Mouse (Mus musculus): ENCODE data around the gene Bach1.

Bach1 gene

DNA sequence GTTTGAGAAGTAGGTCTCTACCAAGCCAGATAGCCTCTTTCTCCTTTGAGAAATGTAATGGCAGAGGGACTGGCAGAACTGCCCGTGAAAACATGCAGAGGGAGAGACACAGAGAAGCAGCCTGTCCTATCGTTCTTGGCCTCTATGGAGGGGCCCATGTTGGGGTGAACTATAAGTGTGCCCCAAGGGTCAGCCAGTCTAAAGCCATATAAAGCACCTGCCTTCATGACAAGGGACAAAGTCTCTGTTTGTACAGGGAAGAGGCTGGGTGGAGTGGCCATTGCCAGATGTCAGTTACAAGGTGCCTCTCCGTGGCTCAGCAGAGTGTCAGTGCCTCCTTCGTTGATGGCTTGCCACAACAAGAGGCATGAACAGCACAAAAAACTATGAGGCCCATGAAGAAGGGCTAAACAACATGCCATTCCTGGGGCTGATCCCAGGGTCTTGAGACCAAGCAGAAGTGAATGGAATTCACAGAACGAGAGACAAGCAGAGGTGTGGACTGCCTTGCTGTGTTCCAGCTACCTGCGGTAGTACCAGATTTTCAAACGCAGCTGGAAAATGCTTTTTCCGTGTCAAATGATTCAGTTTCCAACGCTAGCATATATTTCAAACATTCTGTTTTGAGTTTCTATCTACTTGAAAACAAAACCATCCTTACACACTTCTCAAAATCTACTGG, 42.4 kb downstream of the Bach1 start:
- DNase-seq (ENCODE audit: low read depth, low spot score) = no peak

DNA sequence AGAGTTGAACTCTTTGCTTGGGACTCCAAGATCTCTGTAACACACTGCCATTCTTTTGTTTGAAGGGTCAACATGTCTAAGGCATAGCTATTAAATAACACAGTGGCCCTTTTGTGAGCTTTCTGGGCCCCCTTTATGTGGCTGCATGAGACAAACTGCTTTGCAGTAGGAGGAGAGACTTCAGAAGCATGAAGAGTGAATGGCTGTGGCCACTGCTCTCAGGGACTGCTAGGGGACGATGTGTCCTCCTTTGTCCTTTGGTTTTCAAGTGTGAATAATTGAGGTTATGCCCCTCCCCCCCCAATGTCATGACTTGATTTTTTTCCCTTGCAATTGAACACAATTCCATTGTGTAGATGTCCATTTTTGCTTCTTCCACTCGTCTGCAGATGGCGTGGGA, 44.9 kb downstream of the Bach1 start:
- no peak for DNase-seq (ENCODE audit: low read depth, low spot score)

DNA sequence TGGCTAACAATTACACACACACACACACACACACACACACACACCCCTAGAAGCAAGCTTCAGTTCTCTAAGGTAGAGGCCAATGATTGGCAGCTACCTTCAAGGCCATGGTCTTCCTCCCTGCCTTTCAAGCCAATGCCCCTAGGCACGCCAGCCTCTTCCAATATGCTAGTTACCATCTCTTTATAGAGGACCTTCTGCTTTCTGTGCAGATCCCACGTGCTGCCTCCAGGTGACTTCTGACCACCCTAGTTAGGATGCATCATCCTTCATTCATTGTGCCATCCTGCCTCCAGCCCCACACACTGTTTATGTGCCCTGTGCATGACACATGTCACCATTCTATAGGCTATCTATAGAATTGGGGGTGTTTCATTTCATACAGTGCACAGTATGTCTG, 45.6 kb downstream of the Bach1 start:
- no peak for DNase-seq (ENCODE audit: low read depth, low spot score)

DNA sequence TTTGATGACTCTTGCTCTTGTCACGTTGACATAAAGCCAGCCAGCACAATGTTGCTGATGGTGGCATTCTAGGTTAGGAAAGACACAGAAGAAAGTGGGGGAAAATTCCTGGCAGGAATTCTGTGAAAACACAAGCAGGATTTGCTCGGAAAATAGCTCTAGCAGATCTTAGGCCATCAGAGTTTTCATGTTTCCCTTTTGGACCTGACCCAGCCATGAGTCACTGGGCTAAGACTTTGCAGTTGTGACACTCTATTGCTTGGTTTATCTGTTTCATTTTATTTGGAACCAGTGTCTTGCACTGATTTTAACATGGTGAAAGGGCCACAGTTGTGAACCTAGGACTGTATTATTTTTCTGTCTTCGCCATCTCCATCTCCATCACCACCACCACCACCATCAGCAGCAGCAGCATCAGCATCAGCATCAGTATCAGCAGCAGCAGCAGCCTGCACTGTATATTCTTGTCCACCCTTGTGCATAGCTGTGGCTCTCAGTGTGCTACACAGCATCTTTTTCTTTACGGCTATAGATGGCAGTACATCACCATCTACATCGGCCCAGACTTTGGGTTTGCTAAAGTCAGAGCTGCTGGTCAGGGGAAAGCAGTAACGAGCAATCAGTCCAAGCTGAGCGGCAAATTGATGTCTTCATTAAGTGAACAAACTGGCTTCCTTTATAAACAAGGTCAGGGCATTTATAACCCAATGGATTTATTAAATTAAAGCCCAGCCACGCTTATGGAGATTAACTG, 46.6 kb downstream of the Bach1 start:
- DNase-seq (ENCODE audit: low read depth, low spot score) = no peak

DNA sequence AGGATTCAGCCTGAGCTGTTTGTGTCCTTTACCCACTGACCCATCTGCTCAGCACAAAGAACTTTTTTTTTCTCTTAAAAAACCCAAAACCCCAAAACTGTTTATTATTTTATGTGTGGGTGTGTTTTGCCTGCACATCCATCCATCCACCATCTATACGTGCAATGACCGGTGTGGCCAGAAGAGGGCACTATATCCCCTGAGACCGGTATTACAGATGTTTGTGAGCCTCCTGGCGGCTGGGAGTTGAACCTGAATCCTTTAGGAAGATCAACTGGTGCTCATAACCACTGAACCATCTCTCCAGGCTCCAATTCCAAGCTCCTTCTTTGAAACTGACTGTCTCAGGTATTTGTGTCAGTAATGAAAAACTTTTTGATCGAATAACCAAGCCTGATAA, 48.0 kb downstream of the Bach1 start:
- DNase-seq (ENCODE audit: low read depth, low spot score) = peak; percentile 83

DNA sequence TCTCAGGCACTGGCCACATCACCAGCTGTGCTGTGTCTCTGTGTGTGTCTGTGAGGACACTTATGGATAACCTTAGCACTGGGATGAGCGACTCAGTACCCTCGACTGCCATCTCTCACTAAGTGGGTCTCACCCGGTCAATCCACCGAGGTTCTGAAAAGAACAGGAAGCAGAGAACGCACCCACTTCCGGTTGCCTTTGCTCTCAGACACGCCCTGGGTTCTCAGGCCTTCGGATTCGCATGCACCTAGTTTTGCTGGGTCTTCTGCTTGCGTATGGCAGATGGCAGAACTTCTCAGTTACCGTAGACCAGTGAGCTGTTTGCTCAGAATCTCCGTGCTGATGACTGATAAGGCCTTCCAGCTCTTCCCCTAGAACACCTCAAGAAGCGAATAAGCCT, 52.5 kb downstream of the Bach1 start:
- peak; percentile 16 for DNase-seq (ENCODE audit: low read depth, low spot score)

DNA sequence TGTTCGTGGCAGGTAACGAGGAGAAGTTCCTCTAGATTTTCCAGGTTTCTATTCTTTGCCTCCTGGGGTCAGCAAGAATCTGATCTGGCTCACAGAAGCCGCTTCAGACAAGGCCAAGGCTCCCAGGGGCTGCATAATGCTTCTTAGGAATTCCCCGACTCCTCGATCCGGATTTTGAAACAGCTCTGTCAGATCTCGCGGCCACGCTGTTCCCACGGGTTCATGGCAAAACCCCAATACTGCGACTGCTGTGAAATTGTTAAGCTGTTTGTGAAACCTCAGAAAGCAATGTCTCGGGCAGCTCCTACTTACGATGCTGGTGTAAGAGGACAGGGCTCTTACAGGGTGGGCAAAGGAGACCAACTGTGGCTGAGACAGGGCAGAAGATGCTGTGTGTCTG, 53.7 kb downstream of the Bach1 start:
- no peak for DNase-seq (ENCODE audit: low read depth, low spot score)

DNA sequence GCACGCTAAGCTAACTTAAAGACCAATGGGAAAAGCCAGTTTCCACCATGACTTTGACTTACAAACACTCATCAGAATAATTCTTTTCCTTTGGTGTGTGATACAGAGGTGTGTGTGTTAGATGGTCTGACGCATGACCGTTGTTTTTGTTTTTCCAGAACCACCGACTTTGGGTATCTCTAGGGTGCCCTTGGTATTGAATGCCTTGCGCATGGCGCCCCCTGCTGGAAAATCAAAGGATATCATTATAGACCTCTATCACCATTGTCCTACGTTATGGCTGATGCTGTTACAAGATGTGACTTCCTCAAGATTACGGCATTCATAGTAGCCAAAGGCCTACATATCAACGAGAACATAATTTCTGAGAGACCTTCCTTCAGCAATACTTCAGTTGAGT, 56.1 kb downstream of the Bach1 start:
- peak; percentile 75 for DNase-seq (ENCODE audit: low read depth, low spot score)

DNA sequence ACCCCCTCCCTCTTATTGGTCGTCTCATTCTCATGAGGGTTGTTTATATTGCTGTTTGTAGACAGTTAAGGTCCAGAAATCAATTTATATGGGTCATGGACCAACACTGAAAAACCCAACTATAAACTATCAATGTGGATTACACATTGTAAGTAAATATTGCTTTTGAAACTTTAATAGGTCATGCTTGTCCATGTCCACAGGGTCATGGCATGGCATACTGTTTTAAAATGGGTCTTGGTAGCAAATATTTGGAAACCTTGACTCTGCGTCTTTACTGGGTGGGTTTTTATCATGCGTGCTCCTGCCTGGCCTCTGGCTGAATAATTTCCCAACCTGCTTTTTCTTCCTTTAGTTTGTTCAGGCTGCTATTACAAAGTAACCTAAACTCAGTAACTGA, 57.2 kb downstream of the Bach1 start:
- no peak for DNase-seq (ENCODE audit: low read depth, low spot score)

DNA sequence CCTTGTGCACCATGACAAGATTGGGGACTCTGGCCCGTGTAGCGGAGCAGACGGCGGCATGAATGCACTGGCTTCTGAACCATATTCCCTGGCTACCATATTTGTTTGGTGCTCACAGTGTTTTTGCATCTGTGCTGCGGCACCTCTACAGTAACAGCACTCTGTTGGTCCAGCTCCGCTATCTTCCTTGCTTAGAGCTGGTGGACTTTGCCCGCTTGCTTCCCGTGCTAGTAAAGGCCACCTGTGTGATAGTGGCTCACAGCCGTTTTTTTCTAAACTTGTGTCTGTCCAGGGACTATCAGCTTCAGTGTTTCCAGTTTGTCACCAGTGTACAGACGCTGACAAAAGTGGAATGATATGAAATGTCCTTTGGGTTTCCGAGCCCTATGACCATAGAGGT, 59.3 kb downstream of the Bach1 start:
- no peak for DNase-seq (ENCODE audit: low read depth, low spot score)

DNA sequence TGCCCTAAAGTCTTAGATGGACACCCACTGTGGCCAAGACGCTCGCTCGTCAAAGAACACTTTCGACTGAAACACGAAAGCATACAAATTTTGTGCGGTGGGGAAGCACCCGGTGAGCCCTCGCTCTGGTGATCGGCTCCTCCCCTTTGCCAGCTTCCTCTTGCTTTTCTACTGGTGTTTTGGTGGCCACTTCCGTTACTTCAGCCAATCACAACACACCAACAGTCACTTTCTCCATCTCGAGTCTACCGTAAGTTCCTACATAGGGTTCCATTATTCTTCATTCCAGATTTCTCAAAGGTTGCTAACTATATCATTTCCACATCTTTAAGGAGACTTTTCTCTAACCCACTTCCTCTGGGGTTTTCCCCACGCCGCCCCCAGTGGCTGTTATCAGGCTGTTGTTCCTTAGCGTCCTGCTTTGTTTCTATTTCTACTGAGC, 65.9 kb downstream of the Bach1 start:
- DNase-seq (ENCODE audit: low read depth, low spot score) = peak; percentile 71

DNA sequence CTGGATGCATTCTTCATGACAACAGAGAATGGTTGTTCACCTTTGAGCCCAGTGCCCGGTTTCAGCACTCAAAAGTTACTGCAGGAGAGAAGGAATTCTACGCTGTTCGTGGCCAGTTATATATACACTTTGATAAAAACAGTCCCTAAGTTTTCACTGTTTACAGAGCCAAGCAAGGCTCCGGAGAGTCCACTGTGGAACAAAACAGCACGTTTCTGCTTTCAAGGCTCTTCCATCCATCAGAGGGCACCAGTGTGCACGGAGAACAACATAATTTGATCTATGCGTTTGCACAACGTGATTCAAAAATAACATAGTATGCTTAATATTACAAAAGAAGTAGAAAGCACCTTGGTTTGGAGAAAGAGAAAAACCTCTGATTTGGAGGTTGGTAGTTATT, 67.2 kb downstream of the Bach1 start:
- no peak for DNase-seq (ENCODE audit: low read depth, low spot score)

DNA sequence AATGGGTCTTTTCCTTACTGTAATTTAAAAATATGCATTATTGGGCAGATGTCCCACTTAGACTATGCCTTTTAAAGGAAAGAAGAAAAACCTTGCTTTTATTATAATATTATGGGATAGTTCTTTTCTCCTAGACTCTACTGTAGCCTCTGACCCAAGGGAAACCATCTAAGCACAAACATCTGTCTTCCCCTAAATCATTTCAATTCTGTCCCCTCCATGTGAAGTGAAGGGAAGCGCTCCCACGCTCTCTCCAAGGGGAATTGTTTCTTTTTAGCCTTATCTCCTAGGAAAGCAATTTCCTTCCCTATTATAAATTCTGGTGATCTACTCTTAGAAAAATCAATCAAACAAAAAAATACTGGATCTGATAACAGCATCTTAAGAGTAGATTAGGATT, 71.8 kb downstream of the Bach1 start:
- no peak for DNase-seq (ENCODE audit: low read depth, low spot score)

DNA sequence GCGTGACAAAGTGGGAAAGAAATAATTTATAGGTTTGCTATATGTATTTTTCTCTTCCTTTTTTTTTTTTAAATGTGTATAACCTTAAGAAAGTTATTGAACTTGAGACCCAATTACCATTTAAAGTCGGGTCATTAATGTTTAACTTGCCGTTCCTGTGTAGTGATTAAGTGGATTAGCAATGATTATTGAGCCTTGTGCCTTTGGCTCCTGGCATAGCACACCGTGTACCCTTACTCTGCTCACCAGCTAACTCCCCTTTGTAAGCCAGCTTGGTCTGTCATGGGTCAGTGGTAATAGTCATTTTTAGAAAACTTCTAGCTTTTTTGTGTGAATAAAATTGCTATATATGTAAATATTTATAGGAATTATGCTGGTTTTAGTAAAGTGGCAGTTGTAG, 73.2 kb downstream of the Bach1 start:
- no peak for DNase-seq (ENCODE audit: low read depth, low spot score)

DNA sequence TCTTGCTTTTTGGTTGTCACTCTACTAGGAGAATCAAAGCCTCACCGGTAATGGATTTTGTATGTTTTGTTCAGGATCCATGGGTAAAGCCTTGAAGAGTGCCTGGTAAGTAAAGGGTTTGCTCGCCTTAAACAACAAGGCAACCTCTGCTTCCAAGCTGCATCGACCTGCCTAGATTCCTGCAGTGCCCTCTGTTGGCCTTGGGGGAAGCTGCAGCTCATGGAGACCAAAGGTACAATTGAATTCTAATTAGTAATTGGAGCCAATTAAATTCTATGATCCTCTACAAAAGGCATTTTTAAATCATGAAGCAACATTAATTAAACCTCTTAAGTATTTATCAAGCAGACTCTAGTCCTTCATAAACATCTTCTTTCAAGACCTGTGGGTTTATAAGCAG, 75.7 kb downstream of the Bach1 start:
- DNase-seq (ENCODE audit: low read depth, low spot score) = peak; percentile 18

DNA sequence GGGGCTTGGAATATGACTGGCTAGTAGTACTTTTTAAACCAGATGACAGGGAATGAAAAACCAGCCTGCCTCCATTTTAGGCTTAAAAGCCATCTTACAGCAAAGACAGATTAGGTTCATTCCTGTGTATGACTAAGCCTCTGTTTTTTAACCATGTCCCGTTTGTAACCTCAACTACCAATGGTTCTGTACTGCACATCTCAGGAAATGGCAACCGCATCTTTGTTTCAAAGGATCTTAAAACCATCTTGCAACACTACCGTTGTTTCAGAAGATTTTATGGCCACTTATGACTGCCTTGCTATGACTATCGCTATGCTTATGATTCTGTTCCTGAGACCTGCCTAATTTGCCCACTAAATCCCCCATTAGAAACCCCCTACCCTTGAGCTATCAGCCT, 78.6 kb downstream of the Bach1 start:
- DNase-seq (ENCODE audit: low read depth, low spot score) = peak; percentile 36

DNA sequence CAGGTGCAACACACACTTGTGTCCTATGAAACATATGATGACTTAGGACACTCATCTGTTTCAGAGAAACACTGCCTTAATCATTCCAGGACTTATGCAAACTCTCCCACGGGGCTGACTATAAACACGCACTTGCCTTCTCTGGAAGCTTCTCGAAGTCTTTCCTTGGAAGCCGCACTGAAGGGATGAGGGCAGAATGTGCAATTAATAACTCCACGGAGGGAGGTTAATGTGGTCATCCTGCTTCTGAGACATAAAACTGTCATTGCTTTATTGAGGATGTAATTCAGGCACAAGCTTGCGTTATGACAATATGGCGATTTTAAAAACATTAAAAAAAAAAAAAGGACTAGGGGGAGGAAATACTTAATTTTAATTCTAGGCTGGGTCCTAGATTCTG, 82.9 kb downstream of the Bach1 start:
- DNase-seq (ENCODE audit: low read depth, low spot score) = no peak

Measured in CD4-positive helper T cell, adult 2 months (primary cell).